Mouse (Mus musculus) thymus, adult 2 months (tissue): Measurements from ENCODE around the gene Mecom.

ENCODE experiments used
- CTCF ChIP-seq: fragments of 200-500 bp; IDR thresholded peaks from 2 replicates; pipeline ENCODE4 v1.5.1; 2012; ENCODE audit warnings: mild to moderate bottlenecking, control low read depth, low read length, moderate library complexity, borderline replicate concordance; ENCODE audit not compliant: control insufficient read depth, poor library complexity, insufficient read depth; ENCODE audit errors: extremely low read depth
- POLR2A ChIP-seq: fragments of 200-500 bp; IDR thresholded peaks from 2 replicates; pipeline ENCODE4 v1.6.1; 2012; ENCODE audit warnings: mild to moderate bottlenecking, low read length, control low read depth, moderate library complexity; ENCODE audit not compliant: control insufficient read depth, poor library complexity, insufficient read depth; ENCODE audit errors: extremely low read depth

DNA sequence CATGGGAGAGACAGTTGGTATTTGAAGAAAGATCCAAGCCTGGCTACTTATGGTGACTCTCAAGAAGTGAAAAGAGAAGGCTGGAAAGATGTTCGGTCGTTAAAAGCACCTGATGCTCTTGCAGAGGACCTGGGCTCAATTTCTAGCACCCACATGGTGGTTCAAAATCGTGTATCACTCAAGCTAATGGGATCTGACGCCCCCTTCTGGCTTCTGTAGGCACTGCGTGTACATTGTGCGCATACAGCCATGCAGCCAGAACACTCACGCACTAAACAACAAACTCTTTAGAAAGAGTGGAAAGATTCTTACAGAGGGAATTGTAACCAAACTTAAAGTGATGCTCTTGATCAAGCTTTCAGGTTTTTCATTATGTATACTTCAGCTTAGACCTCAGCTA is 550.7 kb downstream of the Mecom start:
- no peak for TF ChIP-seq CTCF
- TF ChIP-seq POLR2A = no peak
